Mouse (Mus musculus) liver, adult (tissue): Measurements from ENCODE around the gene Cpxm2.

Experiments used
- GATA4 ChIP-seq: IDR thresholded peaks from 2 replicates; pipeline ENCODE4 v1.6.1; 2014; ENCODE audit warnings: mild to moderate bottlenecking, low read length; ENCODE audit not compliant: insufficient replicate concordance

Cpxm2 gene

DNA sequence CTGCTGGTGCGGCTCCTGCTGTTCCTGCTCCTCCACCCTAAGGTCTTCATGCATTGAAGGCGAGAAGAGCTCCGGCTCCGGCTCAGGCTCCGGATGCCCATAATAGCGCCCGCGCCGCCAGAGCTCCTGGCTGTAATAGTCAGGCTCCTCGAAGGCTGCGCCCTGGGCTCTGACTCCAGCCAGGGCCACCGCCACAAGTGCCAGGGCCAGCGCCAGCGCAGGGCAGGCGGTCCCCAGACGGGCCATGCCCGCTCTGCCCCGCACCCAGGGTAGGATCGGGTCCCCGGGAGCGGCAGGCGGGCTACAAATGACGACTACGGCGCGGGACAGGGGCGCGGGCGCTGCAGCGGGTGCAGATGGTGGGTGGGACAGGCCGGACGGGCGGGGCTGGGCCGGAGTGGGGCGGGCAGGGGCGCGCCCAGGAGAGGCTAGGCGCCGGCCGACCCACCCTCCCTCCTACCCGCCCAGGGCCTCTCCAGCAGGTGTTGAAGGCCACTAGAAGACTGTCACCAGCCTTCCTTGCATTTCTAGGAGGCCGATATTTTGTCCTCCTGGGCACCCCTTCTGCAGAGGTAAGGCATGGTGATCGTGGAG lies at the start of gene Cpxm2:
Gene Cpxm2 (minus strand): TSS at position 372 of the 594 bp plus-strand sequence.
- TF ChIP-seq GATA4, result no peak

DNA sequence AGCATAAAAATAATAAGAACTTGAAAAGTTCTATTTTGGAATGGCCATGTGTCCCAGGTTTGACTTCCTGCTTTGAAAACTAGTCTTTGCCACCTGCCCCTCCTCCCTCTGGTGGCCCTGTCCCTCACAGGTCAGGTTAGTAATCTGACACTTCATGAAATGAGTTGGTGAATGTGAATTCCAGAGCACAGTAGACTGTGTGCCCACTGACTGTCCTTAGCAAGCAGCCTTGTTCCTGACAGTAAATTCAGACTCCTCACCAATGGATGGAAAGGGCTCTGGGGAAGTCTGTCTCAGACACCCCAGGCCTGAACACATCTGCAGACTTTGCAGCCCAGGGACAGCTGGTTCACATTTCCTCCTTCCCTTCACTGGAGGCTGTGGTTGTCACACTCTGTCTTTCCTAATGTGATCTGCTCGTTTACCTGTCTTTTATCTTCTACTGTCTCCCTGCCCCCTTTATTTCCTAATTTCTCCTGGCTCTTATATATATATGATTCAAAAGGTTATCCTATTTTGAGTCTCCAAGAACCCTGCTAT lies 49.6 kb upstream of the Cpxm2 start:
- no peak for TF ChIP-seq GATA4

DNA sequence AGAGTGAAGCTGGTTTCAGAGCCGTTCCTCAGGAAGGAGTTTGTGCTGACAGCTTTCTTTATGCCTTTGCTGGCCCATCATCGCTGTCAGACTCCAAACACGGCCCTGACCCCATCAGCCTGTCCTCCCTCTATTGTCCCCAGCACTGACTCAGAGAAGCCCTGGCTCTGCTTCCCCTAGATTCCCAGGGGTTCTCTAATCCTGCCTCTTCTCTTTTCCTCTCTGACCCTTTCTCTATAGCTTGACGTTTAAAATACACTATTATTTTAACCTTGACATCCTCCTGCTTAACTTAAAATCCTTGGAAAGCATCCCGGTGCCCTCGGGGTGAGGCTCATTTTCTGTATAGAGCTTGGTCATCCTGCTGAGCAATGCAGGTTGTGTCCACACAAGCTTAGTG lies 45.1 kb upstream of the Cpxm2 start:
- no peak for TF ChIP-seq GATA4

DNA sequence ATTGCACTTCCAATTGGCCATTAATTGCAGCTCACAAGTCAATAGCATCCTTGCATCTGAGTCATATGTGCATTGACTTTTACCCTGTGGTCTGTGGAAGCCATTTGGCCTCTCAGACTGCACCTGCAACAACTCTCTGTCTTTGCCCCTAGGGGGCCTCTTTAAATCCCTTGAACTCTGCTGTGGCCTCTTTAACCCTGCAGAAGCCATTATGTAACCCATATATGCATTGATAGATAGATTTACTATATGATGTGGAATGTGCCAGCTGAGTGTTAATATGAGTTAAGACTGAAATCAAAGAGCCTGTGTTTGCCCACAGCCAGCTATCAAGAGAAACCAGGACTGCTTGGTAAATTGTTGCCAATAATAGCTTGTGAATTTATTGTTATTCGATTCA lies 44.3 kb upstream of the Cpxm2 start:
- no peak for TF ChIP-seq GATA4

DNA sequence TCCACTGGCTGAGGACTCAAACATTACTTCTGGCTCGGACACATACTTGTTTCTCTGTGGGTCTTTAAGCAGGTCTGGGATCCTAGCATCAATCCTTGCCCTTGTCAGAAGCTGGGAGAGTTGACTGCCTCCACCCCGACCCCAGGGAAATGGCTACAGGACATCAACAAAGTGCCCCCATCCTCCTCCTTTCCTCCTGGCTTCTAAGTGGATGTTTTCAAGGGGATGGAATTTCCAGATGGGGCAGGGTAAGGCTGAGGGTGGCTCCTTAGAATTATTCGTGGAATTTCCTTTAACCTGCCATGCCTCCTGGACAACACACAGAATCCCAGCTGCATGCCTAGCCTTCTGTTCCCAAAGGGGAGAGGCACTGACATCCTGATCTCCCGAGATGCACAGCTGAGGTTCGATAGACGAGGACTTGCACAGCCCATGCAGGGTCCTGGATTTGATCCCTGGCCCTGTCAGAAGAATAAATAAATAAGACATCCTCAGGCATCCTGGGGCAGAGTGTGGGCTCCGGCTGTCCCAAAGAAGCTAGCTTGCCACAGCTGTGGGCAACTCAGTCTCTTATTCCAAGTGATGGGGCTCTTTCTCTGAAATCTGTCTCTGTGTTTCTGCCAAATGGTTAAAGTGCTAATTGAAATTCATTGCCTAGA lies 43.4 kb upstream of the Cpxm2 start:
- TF ChIP-seq GATA4, result no peak

DNA sequence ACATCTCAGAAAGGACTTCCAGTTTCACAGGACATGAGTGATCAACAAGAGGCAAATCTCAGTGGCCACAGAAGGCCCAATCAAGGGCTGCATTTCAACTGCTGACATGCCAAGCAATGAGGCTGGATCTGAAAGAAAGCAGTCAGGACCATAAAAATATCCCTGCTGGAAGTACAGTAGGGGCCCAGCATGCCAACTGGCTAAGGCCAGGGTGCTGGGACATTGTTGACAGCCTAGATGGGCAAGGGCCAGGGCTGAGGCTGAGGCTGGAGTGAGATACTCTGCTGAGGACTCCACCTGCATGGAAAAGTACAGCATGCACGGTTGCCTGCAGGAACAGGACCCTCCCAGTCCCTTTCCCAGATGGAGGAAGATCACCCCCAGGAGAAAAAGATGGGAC lies 42.0 kb upstream of the Cpxm2 start:
- TF ChIP-seq GATA4, result no peak

DNA sequence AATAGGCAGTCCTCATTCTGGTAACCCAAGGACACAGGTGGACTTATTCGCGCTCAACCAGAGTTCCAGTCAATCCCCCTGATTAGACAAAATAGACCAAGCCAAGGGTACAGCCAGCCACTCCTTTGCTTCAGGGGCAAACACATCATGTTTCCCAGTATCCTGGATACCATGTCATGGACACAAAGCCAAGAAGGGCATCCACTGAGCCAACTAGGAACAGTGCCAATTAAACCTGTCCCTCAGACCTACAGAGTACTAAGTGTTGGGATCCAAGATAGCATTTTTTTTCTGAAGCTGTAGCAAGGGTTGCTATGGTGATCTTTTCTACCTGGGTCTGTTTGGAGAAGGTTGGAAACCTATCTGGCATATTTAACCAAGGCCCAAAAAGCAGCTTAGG lies 39.1 kb upstream of the Cpxm2 start:
- no peak for TF ChIP-seq GATA4

DNA sequence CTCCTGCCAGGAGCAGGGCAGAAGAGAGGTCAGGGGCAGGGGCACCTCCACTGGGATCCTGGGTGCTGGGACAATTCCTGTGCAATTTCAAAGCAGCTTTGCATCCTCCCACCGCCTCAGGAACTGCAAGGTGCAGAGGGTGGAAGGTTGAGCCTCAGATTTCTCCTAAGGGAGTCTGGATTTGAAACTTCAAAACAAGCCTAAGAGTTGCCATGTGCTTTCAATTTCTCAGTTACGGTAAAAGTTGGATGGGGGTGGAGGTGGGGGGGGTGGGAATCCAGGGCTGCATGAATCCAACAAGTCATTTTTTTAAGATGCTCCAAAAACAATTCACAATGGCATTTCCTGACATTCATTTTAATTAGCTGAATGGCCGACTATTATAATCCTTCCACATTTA lies 32.9 kb upstream of the Cpxm2 start:
- no peak for TF ChIP-seq GATA4

DNA sequence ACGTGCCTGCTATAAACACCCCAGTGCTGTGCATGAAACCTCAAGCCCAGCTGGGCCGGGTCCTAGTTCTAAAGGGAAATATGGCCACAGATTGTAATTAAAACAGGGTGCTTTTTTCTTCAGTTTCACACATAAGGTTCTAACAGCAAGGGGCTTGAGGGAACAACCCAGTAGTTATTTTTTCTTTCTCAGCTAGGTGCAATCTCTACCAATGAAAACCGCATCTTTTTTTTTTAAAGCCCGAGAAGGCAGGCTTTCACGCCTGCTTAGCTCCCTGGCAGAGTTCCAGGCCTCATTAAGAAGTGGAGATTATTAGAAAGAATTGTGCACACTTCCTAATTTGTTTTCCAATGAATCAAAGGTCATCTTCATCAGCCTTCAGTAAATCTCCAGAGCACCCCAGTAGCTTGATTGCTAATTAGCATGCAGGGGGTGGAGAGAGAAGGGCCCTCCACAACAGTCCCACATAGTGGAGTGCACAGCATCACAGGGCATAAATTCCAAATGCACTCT lies 29.4 kb upstream of the Cpxm2 start:
- no peak for TF ChIP-seq GATA4

DNA sequence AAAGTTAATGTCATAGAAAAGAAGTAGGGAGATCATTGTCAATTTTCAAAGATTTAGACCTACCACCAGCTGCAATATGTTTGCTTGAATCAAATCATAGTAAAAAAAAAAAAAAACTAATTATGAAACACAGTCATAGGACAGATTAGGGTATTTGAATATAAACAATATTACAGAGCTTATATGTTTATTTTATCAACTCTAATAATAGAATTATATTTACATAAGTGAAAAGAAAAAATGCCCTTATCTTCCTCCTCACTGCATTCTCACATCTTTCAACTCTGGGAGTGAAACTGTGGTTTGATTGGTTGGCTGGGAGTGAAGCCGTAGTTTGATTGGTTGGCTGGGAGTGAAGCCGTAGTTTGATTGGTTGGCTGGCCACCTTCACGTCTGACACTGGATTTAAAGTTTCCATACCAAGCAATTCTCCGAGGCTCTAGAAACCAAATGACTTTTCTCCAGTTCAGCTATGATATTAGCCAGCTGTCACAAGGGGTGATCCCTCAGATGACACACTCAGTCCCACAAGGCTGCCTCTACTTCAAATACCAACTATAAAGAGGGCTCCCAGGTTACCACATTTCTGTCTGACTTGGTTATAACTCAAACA lies 27.2 kb upstream of the Cpxm2 start:
- TF ChIP-seq GATA4, result no peak

DNA sequence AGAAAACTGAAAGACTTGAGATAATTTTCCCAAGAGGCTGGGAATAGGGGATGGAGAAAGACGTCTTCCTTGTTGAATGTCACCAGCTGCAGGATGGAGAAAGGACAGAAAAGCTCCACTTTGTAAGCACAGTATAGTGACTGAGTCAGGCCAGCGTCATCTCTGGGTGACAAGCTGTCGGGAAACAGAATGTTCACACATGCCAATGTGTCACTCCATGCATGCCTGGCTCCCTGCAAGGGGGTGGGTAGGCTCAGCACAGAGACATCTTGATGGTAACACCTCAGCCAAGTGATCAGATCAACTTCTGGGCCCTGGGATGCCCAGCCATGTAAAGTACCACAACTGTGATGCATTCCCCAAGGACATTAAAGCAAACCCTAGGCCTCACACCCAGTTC lies 26.5 kb upstream of the Cpxm2 start:
- no peak for TF ChIP-seq GATA4

DNA sequence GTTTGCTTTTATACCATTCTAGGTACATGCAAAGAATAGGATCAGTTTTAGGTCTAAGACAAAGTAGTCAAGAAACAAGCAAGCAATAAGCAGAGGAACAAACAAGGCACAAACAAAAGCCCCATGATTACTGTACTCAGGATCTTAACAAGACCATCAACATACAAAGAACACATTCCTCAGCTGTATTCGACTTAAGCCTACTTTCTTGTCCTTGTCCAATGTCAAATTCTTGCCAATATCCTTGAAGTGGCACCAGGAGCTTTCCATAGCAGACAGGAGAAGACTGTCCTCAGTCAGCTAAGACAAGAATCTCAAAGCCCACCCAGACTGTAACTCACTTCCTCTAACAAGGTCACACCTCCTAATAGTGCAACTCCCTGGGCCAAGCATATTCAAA lies 24.5 kb upstream of the Cpxm2 start:
- TF ChIP-seq GATA4, result no peak

DNA sequence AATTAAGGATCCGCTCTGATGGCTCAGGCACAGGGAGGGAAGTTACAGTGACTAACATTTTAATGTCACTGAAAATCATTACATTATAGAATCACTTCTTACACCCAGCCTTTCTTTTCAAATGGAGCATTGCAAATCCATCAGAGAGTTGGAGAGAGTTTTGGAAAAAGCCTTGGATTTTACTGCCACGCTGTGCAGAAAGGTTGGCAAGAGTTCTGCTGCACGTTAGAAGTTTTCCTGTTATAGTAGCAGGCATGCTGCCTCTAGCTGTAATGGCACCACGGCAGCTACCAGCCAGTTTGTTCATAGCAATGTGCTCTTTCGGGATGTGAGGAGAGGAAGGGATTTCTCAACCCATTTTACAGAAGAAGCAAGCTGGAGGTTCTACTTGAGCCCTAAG lies 20.2 kb upstream of the Cpxm2 start:
- no peak for TF ChIP-seq GATA4

DNA sequence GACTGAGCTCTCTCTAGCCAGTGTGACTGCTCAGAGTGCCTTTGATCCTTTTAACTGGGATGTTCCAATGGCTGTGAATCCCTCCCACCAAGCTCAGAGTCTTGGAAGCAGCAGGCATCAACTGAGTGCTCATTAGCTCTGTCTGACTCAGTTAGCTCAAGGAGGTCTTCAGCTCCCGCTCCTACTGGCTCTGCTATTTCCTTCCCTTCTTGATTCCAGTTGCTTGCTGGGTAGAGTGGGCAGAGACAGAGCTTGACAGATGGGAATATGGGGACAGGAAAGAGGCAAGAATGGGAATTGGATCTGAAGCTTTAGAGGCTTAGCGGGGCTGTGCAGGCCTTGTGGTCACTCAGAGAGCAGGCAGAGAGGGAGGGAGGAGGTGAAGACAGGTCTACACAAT lies 19.8 kb upstream of the Cpxm2 start:
- TF ChIP-seq GATA4, result no peak

DNA sequence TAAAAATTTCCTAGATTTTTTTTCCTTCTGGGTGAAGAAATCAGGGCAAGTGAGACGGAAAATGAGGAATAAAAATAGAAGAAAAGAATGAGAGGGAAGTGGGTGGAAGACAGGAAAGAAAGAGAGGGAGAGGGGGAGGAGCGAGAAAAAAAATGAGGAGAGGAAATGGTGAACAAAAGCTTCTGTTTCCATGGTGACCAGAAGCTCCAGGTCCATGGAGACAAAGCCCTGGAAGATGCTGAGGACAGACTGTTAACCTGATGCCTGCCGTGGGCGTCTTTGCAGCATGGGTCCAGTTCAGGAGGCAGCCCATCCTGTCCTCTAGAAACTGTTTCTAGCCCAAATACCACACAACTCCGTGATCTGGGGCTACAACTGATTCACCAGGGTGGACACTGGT lies 17.7 kb upstream of the Cpxm2 start:
- no peak for TF ChIP-seq GATA4

DNA sequence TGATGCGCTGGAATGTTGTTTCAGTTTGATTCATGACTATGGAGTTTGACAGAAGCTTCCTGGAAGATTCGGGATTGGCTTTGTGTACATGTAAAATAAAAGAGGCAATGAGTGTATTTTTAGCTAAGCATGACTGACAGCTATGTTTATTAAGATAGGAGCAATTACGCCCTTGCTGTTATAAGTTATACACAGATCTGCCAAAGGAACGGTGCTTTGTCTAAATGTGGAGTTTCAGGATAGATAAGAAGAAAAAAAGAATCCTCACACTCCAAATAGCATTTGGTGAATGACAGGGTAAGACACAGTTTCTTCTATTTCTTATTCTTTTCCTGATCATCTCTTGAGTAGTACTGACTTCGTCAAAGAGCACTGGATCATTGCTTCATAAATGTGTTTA lies 17.2 kb upstream of the Cpxm2 start:
- no peak for TF ChIP-seq GATA4
